Mouse (Mus musculus) heart, postnatal 0 days (tissue): ENCODE data around the gene Hdac11. TPM values are rescaled to one million over a fixed set of nuclear protein-coding genes. Genes with fewer than 3 reads are reported as not detected.

Source experiments
- ATAC-seq: fragments of 200-750 bp; cut with Nextera tagmentation; 2 replicates; pipeline ENCODE4 v1.8.0; 2017; ENCODE audit warnings: low read depth, moderate number of reproducible peaks, moderate library complexity; ENCODE audit not compliant: insufficient read depth
- DNase-seq: peaks from one replicate; pipeline ENCODE4 v3.0.0-alpha.2; 2016; ENCODE audit warnings: low spot score
- H3K27ac ChIP-seq: fragments of 300-500 bp; sonication (generic); 2 replicates; pipeline ENCODE4 v1.5.1; 2014; ENCODE audit warnings: low read depth, mild to moderate bottlenecking
- H3K27me3 ChIP-seq: fragments of 300-500 bp; sonication (generic); 2 replicates; pipeline ENCODE4 v1.6.1; 2014; ENCODE audit warnings: low read length, mixed read lengths; ENCODE audit not compliant: control insufficient read depth, insufficient read depth
- H3K36me3 ChIP-seq: fragments of 300-500 bp; sonication (generic); replicated peaks from 2 replicates; pipeline ENCODE4 v1.6.1; 2014; ENCODE audit warnings: low read length, mixed read lengths; ENCODE audit not compliant: control insufficient read depth, insufficient read depth
- H3K4me1 ChIP-seq: fragments of 300-500 bp; sonication (generic); 2 replicates; pipeline ENCODE4 v1.6.1; 2014; ENCODE audit warnings: antibody characterized with exemption; ENCODE audit not compliant: control insufficient read depth, insufficient read depth
- H3K4me2 ChIP-seq: fragments of 300-500 bp; sonication (generic); 2 replicates; pipeline ENCODE4 v1.6.1; 2014; ENCODE audit warnings: low read depth, mild to moderate bottlenecking, low read length, moderate library complexity
- H3K4me3 ChIP-seq: fragments of 300-500 bp; sonication (generic); 2 replicates; pipeline ENCODE4 v1.5.1; 2014; ENCODE audit warnings: low read depth, low read length
- H3K9ac ChIP-seq: fragments of 300-500 bp; sonication (generic); replicated peaks from 2 replicates; pipeline ENCODE4 v1.6.1; 2014; ENCODE audit warnings: low read depth, low read length, mixed read lengths
- H3K9me3 ChIP-seq: fragments of 300-500 bp; sonication (generic); replicated peaks from 2 replicates; pipeline ENCODE4 v1.6.1; 2016; ENCODE audit warnings: low read length; ENCODE audit not compliant: control insufficient read depth
- CTCF ChIP-seq: IDR thresholded peaks from 2 replicates; pipeline ENCODE4 v1.5.1; 2016; ENCODE audit warnings: antibody characterized with exemption, control low read depth, low read depth
- EP300 ChIP-seq: IDR thresholded peaks from 2 replicates; pipeline ENCODE4 v1.6.1; 2016; ENCODE audit warnings: antibody characterized with exemption, low read depth
- WGBS: fragments of 180-500 bp; shearing (Covaris S2); extraction: QIAGEN DNeasy Blood & Tissue Kit; methylation state at CpG from one replicate; pipeline ENCODE4 v1.1.7; 2014; 5-methylcytosine and 5-hydroxymethylcytosine counted together
- polyA plus RNA-seq: library from polyadenylated mRNA; unstranded; fragments of >200 nt; fragmentation: Nextera tagmentation; extraction: Ambion mirVana; gene quantifications from 2 replicates; pipeline ENCODE4 v1.2.1, GENCODE M21; 2015
- total RNA-seq: library from RNA; depleted of rRNA; stranded (reverse); fragments of >200 nt; gene quantifications from 2 replicates; pipeline ENCODE4 v1.2.3, GENCODE M21; 2014; ENCODE audit warnings: low replicate concordance

Hdac11 gene
- total and polyA plus RNA-seq, 2 experiments from 2014 or later: 9.5 to 17.9 TPM

DNA sequence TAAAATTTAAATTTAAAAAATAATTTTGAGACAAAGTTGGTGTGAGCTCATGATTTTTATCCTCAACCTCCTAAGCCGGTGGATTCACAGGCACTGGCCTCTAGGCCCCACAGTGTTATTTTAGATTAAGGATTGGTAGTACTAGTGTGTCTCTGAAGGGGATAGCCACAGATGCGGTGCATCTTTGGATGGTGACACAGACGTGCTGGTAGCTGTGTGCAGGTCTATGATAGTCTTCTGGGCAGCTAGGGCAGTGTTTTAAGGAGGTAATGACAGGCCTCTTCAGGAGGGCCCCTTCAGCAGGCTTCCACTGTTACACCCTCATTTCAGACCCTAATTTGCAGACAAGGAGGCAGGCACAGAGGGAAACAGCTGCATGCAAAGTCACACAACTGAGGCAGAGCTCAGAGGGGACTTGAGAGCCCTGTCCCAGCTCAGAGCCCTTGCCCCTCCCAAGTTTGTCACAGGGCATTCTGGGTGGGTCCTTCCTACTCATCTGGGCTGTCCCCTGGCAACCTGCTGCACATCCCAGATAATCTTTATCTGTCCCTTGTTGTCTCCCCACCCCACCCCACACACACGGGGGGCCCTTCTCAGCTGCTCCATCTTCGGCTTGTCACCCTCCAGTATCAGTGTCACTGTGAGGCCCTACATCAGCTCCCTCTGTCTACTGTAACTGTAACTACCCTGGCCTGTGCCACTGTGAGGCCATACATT lies 6.9 kb downstream of the Hdac11 start:
- Histone ChIP-seq H3K9ac (no peak overlapping the region), H3K27ac (no peak overlapping the region), H3K9me3 (no peaks in the 10 kb centered on the region), H3K4me1 (peaks cover 11% of the 10 kb centered on the region; the same call in 1 of the 2 replicates), H3K27me3 (0 out of 2 replicates have a peak, but pooled peaks cover 3% of the 10 kb centered on the region), H3K4me2 (no peak overlapping the region), H3K36me3 (no peaks in the 10 kb centered on the region), H3K4me3 (no peak overlapping the region)
- ATAC-seq (no peak), DNase-seq (no peak)
- no peak for TF ChIP-seq EP300
- WGBS: 30% methylated on average over 5 of the region's 5 CpGs

DNA sequence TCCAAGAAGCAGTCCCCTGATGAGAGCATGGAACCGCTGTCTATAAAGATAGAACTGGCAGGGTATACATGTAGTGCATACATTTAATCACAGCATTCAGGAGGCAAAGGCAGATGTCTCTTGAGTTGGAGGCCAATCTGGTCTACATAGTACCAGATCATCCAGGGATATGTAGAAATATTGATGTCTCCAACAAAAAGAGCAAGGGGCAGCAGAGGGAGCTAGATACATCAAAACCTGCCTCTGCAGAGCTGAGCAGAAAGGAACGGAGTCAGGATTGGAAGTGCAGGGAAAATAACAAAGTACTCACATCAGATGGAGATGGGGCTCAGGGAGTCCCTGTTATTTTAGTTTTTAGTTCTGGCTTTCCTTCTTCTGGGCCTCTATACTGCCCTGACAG lies 8.1 kb downstream of the Hdac11 start:
- TF ChIP-seq EP300 (no peak), CTCF (no peak)
- no peaks in the 10 kb centered on the region for H3K36me3 ChIP-seq
- 75% methylated on average over 2 of the region's 2 CpGs for WGBS
- ATAC-seq (no peak), DNase-seq (no peak)
- 0 out of 2 replicates have a peak, but pooled peaks cover 3% of the 10 kb centered on the region for H3K27me3 ChIP-seq
- no peak overlapping the region for H3K27ac ChIP-seq
- H3K4me3 ChIP-seq: no peak overlapping the region
- H3K9me3 ChIP-seq: no peaks in the 10 kb centered on the region
- no peak overlapping the region for H3K4me2 ChIP-seq
- no peak overlapping the region for H3K9ac ChIP-seq
- H3K4me1 ChIP-seq: peaks cover 11% of the 10 kb centered on the region; the same call in 1 of the 2 replicates

DNA sequence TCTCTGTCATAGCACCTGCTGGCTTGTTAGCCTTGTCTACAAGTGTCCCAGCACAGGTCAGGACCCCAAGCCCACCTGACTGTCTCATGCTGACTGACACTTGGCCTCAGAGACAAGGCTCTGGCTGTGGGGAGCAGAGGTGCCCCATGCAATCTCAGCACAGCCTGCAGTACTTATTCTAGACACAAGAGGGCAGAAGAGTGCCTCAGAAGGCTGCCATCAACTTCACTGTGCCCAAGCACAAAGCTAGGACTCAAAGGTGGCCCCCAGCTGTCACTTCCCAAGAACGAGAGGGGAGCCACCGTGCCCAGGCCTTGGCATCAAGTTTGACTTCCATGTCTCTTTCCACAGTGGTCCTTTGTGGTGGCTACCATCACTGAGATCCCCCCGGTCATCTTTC lies 8.7 kb downstream of the Hdac11 start:
- Histone ChIP-seq H3K9ac (no peak overlapping the region), H3K27ac (no peak overlapping the region), H3K4me2 (no peak overlapping the region), H3K4me3 (no peak overlapping the region), H3K36me3 (no peaks in the 10 kb centered on the region), H3K27me3 (0 out of 2 replicates have a peak, but pooled peaks cover 3% of the 10 kb centered on the region), H3K9me3 (no peaks in the 10 kb centered on the region), H3K4me1 (peaks cover 9% of the 10 kb centered on the region; the same call in 1 of the 2 replicates)
- no peak; the same call in 1 of the 2 replicates for ATAC-seq
- peak; percentile 52 for DNase-seq
- TF ChIP-seq CTCF (peak; percentile 94), EP300 (no peak)
- WGBS: 35% methylated on average over 3 of the region's 3 CpGs

DNA sequence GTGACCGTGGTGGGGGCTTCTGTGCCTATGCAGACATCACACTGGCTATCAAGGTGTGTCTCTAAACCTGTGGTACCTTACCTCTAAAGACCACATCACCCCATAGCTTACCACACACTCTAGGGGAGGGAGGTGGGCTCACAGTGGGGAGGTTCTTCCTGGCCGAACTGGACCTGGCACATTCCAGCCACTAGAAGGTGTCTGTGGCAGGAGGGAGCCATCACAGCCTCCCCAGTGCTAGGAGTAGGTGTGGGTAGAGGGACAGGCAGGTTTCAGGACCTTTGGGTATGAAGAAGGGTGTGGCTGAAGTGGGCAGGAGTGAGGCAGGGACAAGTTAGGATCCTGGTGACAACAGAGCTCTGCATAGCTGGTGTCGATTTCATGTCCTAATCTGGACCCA lies 11.4 kb downstream of the Hdac11 start:
- Histone ChIP-seq H3K27ac (no peak overlapping the region), H3K9me3 (no peaks in the 10 kb centered on the region), H3K27me3 (0 out of 2 replicates have a peak, but pooled peaks cover 3% of the 10 kb centered on the region), H3K4me3 (no peak overlapping the region), H3K4me1 (no peaks in the 10 kb centered on the region), H3K9ac (no peak overlapping the region), H3K4me2 (no peak overlapping the region), H3K36me3 (no peaks in the 10 kb centered on the region)
- TF ChIP-seq EP300 (no peak), CTCF (peak; percentile 39)
- ATAC-seq: no peak
- DNase-seq: no peak
- 41% methylated on average over 3 of the region's 3 CpGs for WGBS

DNA sequence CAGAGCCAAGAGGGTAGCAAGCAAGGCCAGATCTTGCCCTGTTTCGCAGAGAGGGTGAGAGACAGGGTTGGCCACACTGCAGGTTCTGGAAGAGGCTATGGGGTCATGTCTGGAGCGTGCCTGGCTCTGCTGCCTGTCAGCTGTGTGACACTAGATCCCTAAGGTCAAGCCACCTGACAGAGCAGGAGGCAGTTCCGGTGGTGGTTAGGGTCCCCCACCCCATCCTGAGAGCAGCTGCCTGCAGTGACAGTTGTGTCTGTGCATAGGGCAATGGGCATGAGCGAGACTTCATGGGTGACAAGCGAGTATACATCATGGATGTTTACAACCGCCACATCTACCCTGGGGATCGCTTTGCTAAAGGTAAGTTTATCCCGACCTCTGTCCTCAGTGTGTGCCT lies 12.7 kb downstream of the Hdac11 start:
- no peaks in the 10 kb centered on the region for H3K9me3 ChIP-seq
- H3K27me3 ChIP-seq: 0 out of 2 replicates have a peak, but pooled peaks cover 3% of the 10 kb centered on the region
- H3K4me2 ChIP-seq: no peak overlapping the region
- H3K9ac ChIP-seq: no peak overlapping the region
- no peak overlapping the region for H3K4me3 ChIP-seq
- H3K27ac ChIP-seq: no peak overlapping the region
- no peaks in the 10 kb centered on the region for H3K36me3 ChIP-seq
- TF ChIP-seq CTCF (no peak), EP300 (no peak)
- H3K4me1 ChIP-seq: 0 out of 2 replicates have a peak, but pooled peaks cover 3% of the 10 kb centered on the region
- ATAC-seq (no peak), DNase-seq (no peak)
- 89% methylated on average over 8 of the region's 8 CpGs for WGBS
